Mouse (Mus musculus): ENCODE results near the gene Gls.

The Gls gene

GRCm38 (mm10) chr1:52233143-52233713 lies at the start of gene Gls:
Gls (minus strand) TSS chr1:52233232.
- DNase-seq (ENCODE audit: low read depth) = peak; percentile 94

- no peak for DNase-seq (ENCODE audit: low read depth)
These were observed 47.0 kb upstream of the Gls start for GRCm38 (mm10) chr1:52279831-52280595.

- no peak for DNase-seq (ENCODE audit: low read depth)
These were observed 46.3 kb upstream of the Gls start for GRCm38 (mm10) chr1:52279331-52279730.

- DNase-seq (ENCODE audit: low read depth) = no peak
These were observed 45.0 kb upstream of the Gls start for GRCm38 (mm10) chr1:52278073-52278472.

- DNase-seq (ENCODE audit: low read depth) = no peak
These were observed 41.2 kb upstream of the Gls start for GRCm38 (mm10) chr1:52274210-52274609.

- DNase-seq (ENCODE audit: low read depth) = no peak
These were observed 39.1 kb upstream of the Gls start for GRCm38 (mm10) chr1:52272018-52272678.

- no peak for DNase-seq (ENCODE audit: low read depth)
These were observed 37.3 kb upstream of the Gls start for GRCm38 (mm10) chr1:52270354-52270753.

GRCm38 (mm10) chr1:52269596-52269995 lies 36.6 kb upstream of the Gls start:
- no peak for DNase-seq (ENCODE audit: low read depth)

- DNase-seq (ENCODE audit: low read depth) = no peak
These were observed 35.0 kb upstream of the Gls start for GRCm38 (mm10) chr1:52268006-52268405.

- DNase-seq (ENCODE audit: low read depth) = peak; percentile 52
These were observed 34.6 kb upstream of the Gls start for GRCm38 (mm10) chr1:52267606-52268005.

GRCm38 (mm10) chr1:52265886-52266516 lies 33.0 kb upstream of the Gls start:
- DNase-seq (ENCODE audit: low read depth) = no peak

- no peak for DNase-seq (ENCODE audit: low read depth)
These were observed 31.3 kb upstream of the Gls start for GRCm38 (mm10) chr1:52264290-52264689.

- no peak for DNase-seq (ENCODE audit: low read depth)
These were observed 27.5 kb upstream of the Gls start for GRCm38 (mm10) chr1:52260354-52261090.

GRCm38 (mm10) chr1:52258006-52258749 lies 25.1 kb upstream of the Gls start:
- no peak for DNase-seq (ENCODE audit: low read depth)

- DNase-seq (ENCODE audit: low read depth) = no peak
These were observed 23.9 kb upstream of the Gls start for GRCm38 (mm10) chr1:52256916-52257315.

GRCm38 (mm10) chr1:52256194-52256593 lies 23.2 kb upstream of the Gls start:
- DNase-seq (ENCODE audit: low read depth) = no peak

GRCm38 (mm10) chr1:52254411-52254810 lies 21.4 kb upstream of the Gls start:
- no peak for DNase-seq (ENCODE audit: low read depth)

- DNase-seq (ENCODE audit: low read depth) = no peak
These were observed 20.4 kb upstream of the Gls start for GRCm38 (mm10) chr1:52253386-52253785.

- DNase-seq (ENCODE audit: low read depth) = no peak
These were observed 19.4 kb upstream of the Gls start for GRCm38 (mm10) chr1:52252447-52252846.

- DNase-seq (ENCODE audit: low read depth) = no peak
These were observed 18.2 kb upstream of the Gls start for GRCm38 (mm10) chr1:52251038-52251735.
